Mouse (Mus musculus) T-helper 1 cell (primary cell): Measurements from ENCODE around the gene Cox7a1.

ENCODE experiments used
- in situ Hi-C: fragments of 300-600 bp; cut with MboI, MseI; formaldehyde crosslinking; loops from one replicate; pipeline ENCODE4 v1.15.1; 2025; ENCODE audit warnings: high pct_unique_total_duplicates

The Cox7a1 gene

DNA sequence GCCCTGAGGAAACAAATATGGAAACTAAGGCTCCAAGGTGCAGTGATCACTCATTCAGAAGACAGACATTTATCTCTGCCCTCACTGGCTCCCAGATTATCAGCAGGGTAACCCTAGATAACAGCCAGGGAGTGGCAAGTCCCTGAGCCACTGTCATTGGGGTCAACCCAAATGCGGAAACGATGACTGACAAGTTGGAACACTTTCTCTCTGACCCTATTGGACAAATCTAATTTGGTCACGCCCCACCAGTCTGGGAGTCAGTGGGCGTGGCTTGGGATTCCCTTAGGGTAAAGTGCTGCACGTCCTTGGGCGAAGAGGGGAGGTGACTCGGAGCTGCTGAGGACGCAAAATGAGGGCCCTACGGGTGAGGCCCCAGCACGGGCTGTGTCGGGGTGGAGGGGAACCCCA, at the start of gene Cox7a1:
Cox7a1 (plus strand) TSS at position 266 of the 411 bp plus-strand sequence.
- in situ Hi-C loops = loop anchor here (5.0 kb wide), 1 partner anchor 33 kb away; no protein-coding TSS in a partner anchor

DNA sequence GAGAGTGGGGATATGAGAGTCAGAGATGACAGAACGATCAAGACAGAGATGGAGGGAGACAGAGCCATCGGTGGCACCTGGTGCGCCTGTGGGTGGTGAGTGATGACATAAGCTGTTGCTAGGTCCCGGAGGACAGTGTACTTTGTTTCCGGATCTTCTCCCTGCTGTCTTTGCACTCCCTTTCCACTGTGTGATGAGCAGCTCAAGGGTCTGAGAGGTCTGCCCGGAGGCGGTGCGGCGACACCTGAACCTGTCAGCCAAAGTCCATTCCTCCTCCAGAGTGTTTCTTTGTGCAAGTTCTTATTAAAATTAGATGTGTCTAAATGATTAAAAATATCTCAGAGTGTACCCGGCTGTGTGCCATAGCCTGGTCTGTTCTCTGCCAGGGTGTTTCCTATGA, 47.1 kb upstream of the Cox7a1 start:
- in situ Hi-C loops = no loop called here

GRCm38 (mm10) chr7:30143170-30143554, 40.8 kb upstream of the Cox7a1 start:
- in situ Hi-C loops = no loop called here

- in situ Hi-C loops = no loop called here
Measured at GRCm38 (mm10) chr7:30143555-30144209, 40.3 kb upstream of the Cox7a1 start.

DNA sequence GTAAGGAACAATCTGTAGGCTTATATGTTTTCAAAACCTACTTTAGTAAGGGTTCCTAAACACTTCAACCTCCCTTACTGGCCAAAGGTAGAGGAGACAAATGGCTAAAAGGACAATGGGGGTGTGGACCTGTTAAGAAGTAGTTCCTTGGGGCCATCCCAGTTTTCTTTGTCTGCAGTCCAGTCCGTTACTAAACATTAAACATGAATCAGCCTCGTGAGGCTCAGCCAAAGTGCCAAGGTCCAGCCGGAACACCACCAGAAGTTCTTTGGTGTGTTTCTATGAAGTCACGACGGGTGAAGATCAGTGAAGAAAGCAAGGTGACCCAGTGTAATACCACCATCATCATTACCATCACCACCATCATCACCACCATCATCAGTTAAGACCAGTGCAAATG, 36.9 kb upstream of the Cox7a1 start:
- in situ Hi-C loops = no loop called here

DNA sequence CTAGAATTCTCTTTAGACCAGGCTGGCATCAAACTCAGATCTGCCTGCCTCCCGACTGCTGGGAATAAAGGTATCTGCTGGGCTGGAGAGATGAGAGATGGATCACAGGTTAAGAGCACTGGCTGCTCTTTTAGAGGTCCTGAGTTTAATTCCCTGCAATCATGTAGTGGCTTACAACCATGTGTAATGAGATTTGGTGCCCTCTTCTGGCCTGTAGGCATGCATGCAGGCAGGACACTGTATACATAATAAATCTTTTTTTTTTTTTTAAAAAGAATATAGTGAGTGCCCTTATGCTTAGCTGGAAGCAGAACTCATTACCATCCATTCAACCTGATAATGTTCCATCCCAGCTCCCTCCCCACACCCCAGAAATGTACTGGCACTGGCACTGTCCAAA, 29.9 kb upstream of the Cox7a1 start:
- in situ Hi-C loops = no loop called here

GRCm38 (mm10) chr7:30155507-30155906, 28.4 kb upstream of the Cox7a1 start:
- in situ Hi-C loops = no loop called here

- in situ Hi-C loops = no loop called here
Measured at GRCm38 (mm10) chr7:30163113-30163512, 20.8 kb upstream of the Cox7a1 start.

- in situ Hi-C loops = no loop called here
Measured at GRCm38 (mm10) chr7:30164745-30165144, 19.2 kb upstream of the Cox7a1 start.

GRCm38 (mm10) chr7:30168914-30169582, 14.9 kb upstream of the Cox7a1 start:
- in situ Hi-C loops = no loop called here

- in situ Hi-C loops = no loop called here
Measured at GRCm38 (mm10) chr7:30169583-30170282, 14.2 kb upstream of the Cox7a1 start, which contains the start of gene Zfp146. Gene Zfp146 (minus strand): TSS chr7:30169750.

GRCm38 (mm10) chr7:30170283-30170951, 13.5 kb upstream of the Cox7a1 start:
- in situ Hi-C loops = no loop called here

- in situ Hi-C loops = no loop called here
Measured at GRCm38 (mm10) chr7:30176474-30176873, 7.5 kb upstream of the Cox7a1 start.

- in situ Hi-C loops = no loop called here
Measured at GRCm38 (mm10) chr7:30178256-30178655, 5.7 kb upstream of the Cox7a1 start.

GRCm38 (mm10) chr7:30181308-30181707, 2.6 kb upstream of the Cox7a1 start:
- in situ Hi-C loops = loop anchor here (5.0 kb wide), 1 partner anchor 36 kb away; no protein-coding TSS in a partner anchor

DNA sequence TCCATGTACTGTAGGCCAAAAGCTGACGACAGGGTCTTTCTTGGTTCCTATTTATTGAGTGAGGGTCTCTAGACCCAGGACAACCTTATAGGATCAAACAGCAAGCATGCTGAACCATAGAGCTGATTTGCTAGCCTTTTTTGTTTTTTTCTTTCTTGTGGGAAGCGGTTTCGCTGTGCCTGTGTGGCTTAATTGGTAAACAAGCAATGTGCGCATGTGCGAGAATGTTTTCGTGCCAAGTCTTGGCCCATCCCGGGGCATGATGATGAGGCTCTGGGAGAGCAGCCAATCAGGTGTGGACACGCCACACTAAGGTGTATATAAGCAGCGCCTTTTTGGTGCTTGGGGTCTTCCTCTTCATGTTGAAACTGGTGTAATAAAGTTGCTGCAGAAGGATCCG, 2.0 kb upstream of the Cox7a1 start:
- in situ Hi-C loops = loop anchor here (5.0 kb wide), 1 partner anchor 35 kb away; no protein-coding TSS in a partner anchor

DNA sequence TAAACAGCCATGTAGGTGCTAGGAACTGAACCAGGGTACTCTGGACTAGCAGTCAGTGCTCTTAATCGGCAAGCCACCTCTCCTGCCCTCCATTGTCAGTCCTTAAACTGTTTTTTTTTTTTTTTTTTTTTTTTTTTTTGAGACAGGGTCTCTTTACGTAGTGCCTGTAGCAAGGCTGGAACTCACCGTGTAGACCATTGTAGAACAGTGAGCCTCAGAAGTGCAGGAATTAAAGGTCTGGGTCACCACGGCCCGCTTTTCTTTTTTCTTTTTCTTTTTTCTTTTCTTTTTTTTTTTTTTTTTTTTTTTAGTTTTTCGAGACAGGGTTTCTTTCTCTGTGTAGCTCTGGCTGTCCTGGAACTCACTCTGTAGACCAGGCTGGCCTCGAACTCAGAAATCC, 755 bp upstream of the Cox7a1 start:
- in situ Hi-C loops = loop anchor here (5.0 kb wide), 1 partner anchor 34 kb away; no protein-coding TSS in a partner anchor

- in situ Hi-C loops = loop anchor here (5.0 kb wide), 1 partner anchor 33 kb away; no protein-coding TSS in a partner anchor
Measured at GRCm38 (mm10) chr7:30184641-30185348, 851 bp downstream of the Cox7a1 start.

GRCm38 (mm10) chr7:30188344-30189115, 4.6 kb downstream of the Cox7a1 start:
- in situ Hi-C loops = no loop called here

DNA sequence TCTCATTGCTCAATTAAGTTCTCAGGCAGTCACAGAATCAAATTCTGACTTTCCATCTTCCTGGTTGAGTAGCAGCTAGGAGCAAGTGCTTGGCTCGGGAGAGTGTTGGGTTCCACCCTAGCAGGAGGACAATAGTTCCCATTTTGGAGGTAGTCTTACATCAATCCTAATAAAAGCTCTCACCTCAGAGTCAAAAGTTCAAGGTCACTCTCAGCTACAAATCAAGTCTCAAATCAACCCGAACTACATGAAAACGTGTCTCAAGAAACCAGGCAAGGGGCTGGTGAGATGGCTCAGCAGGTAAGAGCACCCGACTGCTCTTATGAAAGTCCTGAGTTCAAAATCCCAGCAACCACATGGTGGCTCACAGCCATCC, 5.2 kb downstream of the Cox7a1 start:
- in situ Hi-C loops = no loop called here
